Mouse (Mus musculus): ENCODE measurements around the gene Elf2.
"Not testable (repeated sequence)": the region's sequence is repeated elsewhere in the genome, so short reads cannot be mapped to it uniquely, and the experiment has no call there.

Gene Elf2

GRCm38 (mm10) chr3:51232205-51232910, 108.1 kb downstream of the Elf2 start:
- no peak for DNase-seq

GRCm38 (mm10) chr3:51231499-51231898, 109.0 kb downstream of the Elf2 start:
- no peak for DNase-seq

GRCm38 (mm10) chr3:51230886-51231285, 109.6 kb downstream of the Elf2 start:
- no peak for DNase-seq

GRCm38 (mm10) chr3:51230146-51230835, 110.2 kb downstream of the Elf2 start:
- no peak for DNase-seq

GRCm38 (mm10) chr3:51229226-51229625, 111.2 kb downstream of the Elf2 start:
- no peak for DNase-seq

- DNase-seq: no peak
Observed at GRCm38 (mm10) chr3:51228821-51229205, 111.7 kb downstream of the Elf2 start.

GRCm38 (mm10) chr3:51228038-51228820, 112.2 kb downstream of the Elf2 start:
- no peak for DNase-seq

- DNase-seq: no peak
Observed at GRCm38 (mm10) chr3:51226601-51227000, 113.9 kb downstream of the Elf2 start.

- no peak for DNase-seq
Observed at GRCm38 (mm10) chr3:51225979-51226378, 114.5 kb downstream of the Elf2 start.

- DNase-seq: no peak
Observed at GRCm38 (mm10) chr3:51225226-51225750, 115.2 kb downstream of the Elf2 start.

- DNase-seq: peak; percentile 95
Observed at GRCm38 (mm10) chr3:51224363-51225225, 115.9 kb downstream of the Elf2 start, which contains the start of gene Noct. TSS of gene Noct (plus strand) at chr3:51224447.

GRCm38 (mm10) chr3:51223556-51223955, 116.9 kb downstream of the Elf2 start:
- DNase-seq: no peak

- no peak for DNase-seq
Observed at GRCm38 (mm10) chr3:51222834-51223460, 117.5 kb downstream of the Elf2 start.

- DNase-seq: no peak
Observed at GRCm38 (mm10) chr3:51222302-51222701, 118.2 kb downstream of the Elf2 start.

- DNase-seq: no peak
Observed at GRCm38 (mm10) chr3:51221847-51222246, 118.6 kb downstream of the Elf2 start.

GRCm38 (mm10) chr3:51220846-51221245, 119.6 kb downstream of the Elf2 start:
- no peak for DNase-seq

- DNase-seq: no peak
Observed at GRCm38 (mm10) chr3:51219213-51219612, 121.2 kb downstream of the Elf2 start.

- not testable (repeated sequence) for DNase-seq
Observed at GRCm38 (mm10) chr3:51218385-51218784, 122.1 kb downstream of the Elf2 start.

GRCm38 (mm10) chr3:51216351-51216750, 124.1 kb downstream of the Elf2 start:
- DNase-seq: not testable (repeated sequence)

- no peak for DNase-seq
Observed at GRCm38 (mm10) chr3:51215681-51216080, 124.8 kb downstream of the Elf2 start.

- DNase-seq: no peak
Observed at GRCm38 (mm10) chr3:51213111-51213510, 127.4 kb downstream of the Elf2 start.

GRCm38 (mm10) chr3:51210485-51210884, 130.0 kb downstream of the Elf2 start:
- DNase-seq: no peak

Data from cerebellum, adult 8-10 months (tissue).